Comparison of ENCODE assay signal across 25 mouse cellular contexts in genomic region chr15:93645950-93646349, GRCm38 (mm10).
"Had no signal": no experiment of that assay in that cellular context is flagged by ENCODE, and none has a peak within 500 bp of the region (broad histone marks: within the 10 kb centered on the region; RNA-seq: fewer than 3 reads in every experiment).

No protein-coding gene starts in this region.

- H3K9ac ChIP-seq: kidney, embryonic 15.5 days; liver, embryonic 12.5 days; liver, embryonic 15.5 days; lung, embryonic 15.5 days; neural tube, embryonic 12.5 days; neural tube, embryonic 15.5 days had no signal

- H3K36me3 ChIP-seq: kidney, embryonic 15.5 days; liver, embryonic 12.5 days; liver, embryonic 15.5 days; lung, embryonic 15.5 days; neural tube, embryonic 12.5 days; neural tube, embryonic 15.5 days had no signal

- H3K4me3 ChIP-seq: kidney, embryonic 15.5 days; left cerebral cortex, adult 2 months; liver, embryonic 12.5 days; liver, embryonic 15.5 days; lung, embryonic 15.5 days; neural tube, embryonic 12.5 days; neural tube, embryonic 15.5 days had no signal

- H3K4me2 ChIP-seq: kidney, embryonic 15.5 days; liver, embryonic 12.5 days; liver, embryonic 15.5 days; lung, embryonic 15.5 days; midbrain, embryonic 11.5 days; neural tube, embryonic 12.5 days; neural tube, embryonic 15.5 days had no signal

- H3K9me3 ChIP-seq: kidney, embryonic 15.5 days; liver, embryonic 12.5 days; liver, embryonic 15.5 days; lung, embryonic 15.5 days; neural tube, embryonic 12.5 days; neural tube, embryonic 15.5 days had no signal

- H3K27me3 ChIP-seq: kidney, embryonic 15.5 days; liver, embryonic 12.5 days; liver, embryonic 15.5 days; lung, embryonic 15.5 days; neural tube, embryonic 12.5 days; neural tube, embryonic 15.5 days had no signal

- DNase-seq: kidney, adult 11 months; kidney, adult 8-10 months; kidney, postnatal 10 days; kidney, postnatal 36 days; layer of hippocampus, postnatal 36 days; left cerebral cortex, postnatal 4 days; liver; lung, adult 18-20 months; lung, postnatal 10 days; lung, postnatal 36 days; midbrain, embryonic 14.5 days; right cerebral cortex, adult 18-20 months; right cerebral cortex, postnatal 14 days; right cerebral cortex, postnatal 4 days; thymus, adult 18-20 months; thymus, postnatal 36 days had no signal

- H3K27ac ChIP-seq: kidney, embryonic 15.5 days; left cerebral cortex, adult 2 months; liver, embryonic 12.5 days; liver, embryonic 15.5 days; lung, embryonic 15.5 days; neural tube, embryonic 12.5 days; neural tube, embryonic 15.5 days; stomach, postnatal 0 days had no signal

- ATAC-seq: liver, embryonic 12.5 days had no signal

- H3K4me1 ChIP-seq: neural tube, embryonic 12.5 days had no signal
